Mouse (Mus musculus) erythroblast, embryonic 14.5 days (primary cell): Measurements from ENCODE around the gene Dop1b. TPM values are rescaled to one million over a fixed set of nuclear protein-coding genes. Genes with fewer than 3 reads are reported as not detected.

Experiments used
- H3K27me3 ChIP-seq: 2 replicates; pipeline ENCODE4 v1.6.1; 2012; ENCODE audit warnings: inconsistent platforms; ENCODE audit not compliant: control insufficient read depth
- H3K36me3 ChIP-seq: 2 replicates; pipeline ENCODE4 v1.6.1; 2012; ENCODE audit warnings: mild to moderate bottlenecking, inconsistent platforms; ENCODE audit not compliant: control insufficient read depth
- H3K4me1 ChIP-seq: 2 replicates; pipeline ENCODE4 v1.6.1; 2012; ENCODE audit warnings: inconsistent platforms; ENCODE audit not compliant: control insufficient read depth
- H3K4me3 ChIP-seq: replicated peaks from 2 replicates; pipeline ENCODE3; 2012; ENCODE audit warnings: moderate library complexity, mild to moderate bottlenecking, inconsistent platforms
- H3K9me3 ChIP-seq: 2 replicates; pipeline ENCODE4 v1.6.1; 2012; ENCODE audit warnings: low read length, inconsistent platforms, mixed read lengths; ENCODE audit not compliant: control insufficient read depth
- GATA1 ChIP-seq: IDR thresholded peaks from 2 replicates; pipeline ENCODE4 v1.6.1; 2012; ENCODE audit warnings: low read length, inconsistent platforms, mixed read lengths
- TAL1 ChIP-seq: IDR thresholded peaks from 3 replicates; pipeline ENCODE4 v1.6.1; 2012; ENCODE audit warnings: low read length, inconsistent platforms, mixed read lengths
- polyA plus RNA-seq: library from polyadenylated mRNA; stranded (reverse); fragments of >175 nt; gene quantifications from 2 replicates; pipeline ENCODE4 v1.2.3, GENCODE M21; 2012

The Dop1b gene
- polyA plus RNA-seq, 1 experiment, result 2.8 TPM

GRCm38 (mm10) chr16:93850527-93850926 lies 138.8 kb downstream of the Dop1b start:
- H3K36me3 ChIP-seq, result peaks cover 99% of the 10 kb centered on the region
- H3K4me3 ChIP-seq, result no peak overlapping the region
- no peaks in the 10 kb centered on the region for H3K27me3 ChIP-seq
- no peaks in the 10 kb centered on the region for H3K9me3 ChIP-seq
- no peaks in the 10 kb centered on the region for H3K4me1 ChIP-seq
- TF ChIP-seq TAL1 (no peak), GATA1 (no peak)

DNA sequence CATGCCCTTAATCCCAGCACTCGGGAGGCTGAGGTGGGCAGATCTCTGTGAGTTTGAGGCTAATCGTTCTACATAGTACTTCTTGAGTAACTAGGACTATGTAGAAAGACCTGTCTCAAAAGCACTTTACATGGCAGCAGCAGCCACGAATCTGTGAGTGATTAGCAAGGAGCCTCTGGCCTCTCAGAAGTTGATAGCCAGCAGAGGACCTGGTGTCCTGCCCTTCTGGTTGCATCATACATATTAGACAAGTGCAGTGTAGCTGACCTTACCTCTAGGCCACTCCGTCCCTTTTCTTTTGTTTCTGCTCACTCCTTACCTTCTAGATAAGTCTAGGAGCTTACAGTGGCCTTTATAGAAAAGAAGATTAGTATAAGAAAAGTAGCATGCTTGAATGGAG lies 148.3 kb downstream of the Dop1b start:
- H3K36me3 ChIP-seq, result peaks cover 97% of the 10 kb centered on the region
- H3K27me3 ChIP-seq, result no peaks in the 10 kb centered on the region
- TF ChIP-seq GATA1, result no peak
- no peak for TF ChIP-seq TAL1
- no peaks in the 10 kb centered on the region for H3K4me1 ChIP-seq
- H3K9me3 ChIP-seq, result no peaks in the 10 kb centered on the region
- H3K4me3 ChIP-seq, result no peak overlapping the region

Other genes with a start within 250 kb of the Dop1b start
- gene Setd4, start 107.8 kb upstream of the Dop1b start, polyA plus RNA-seq, result 0.11 and 0.45 TPM in 2 replicates
- gene Cbr1, start 106.1 kb upstream of the Dop1b start, polyA plus RNA-seq, result 4.5 and 5.4 TPM in 2 replicates
- gene Gm5678, start 83.8 kb upstream of the Dop1b start, polyA plus RNA-seq, result not detected in 2 replicates
- gene Cbr3, start 28.7 kb upstream of the Dop1b start, polyA plus RNA-seq, result not detected in 2 replicates
- gene Morc3, start 120.2 kb downstream of the Dop1b start, polyA plus RNA-seq, result 0.24 and 1.2 TPM in 2 replicates
- gene Chaf1b, start 172.0 kb downstream of the Dop1b start, polyA plus RNA-seq, result 19.8 and 21.6 TPM in 2 replicates